Mouse (Mus musculus) megakaryocyte, embryonic 14.5 days (primary cell): ENCODE measurements around the gene AI854703. TPM values are rescaled to one million over a fixed set of nuclear protein-coding genes. Genes with fewer than 3 reads are reported as not detected.

Experiments
- H3K27me3 ChIP-seq: replicated peaks from 2 replicates; pipeline ENCODE3; 2012; ENCODE audit warnings: inconsistent platforms
- H3K36me3 ChIP-seq: replicated peaks from 2 replicates; pipeline ENCODE3; 2012; ENCODE audit warnings: low read length, inconsistent platforms, mixed read lengths
- H3K4me1 ChIP-seq: 2 replicates; pipeline ENCODE4 v1.6.1; 2012; ENCODE audit warnings: inconsistent platforms
- H3K4me3 ChIP-seq: replicated peaks from 2 replicates; pipeline ENCODE3; 2012; ENCODE audit warnings: moderate library complexity, mild to moderate bottlenecking, inconsistent platforms
- H3K9me3 ChIP-seq: 2 replicates; pipeline ENCODE4 v1.6.1; 2012; ENCODE audit warnings: inconsistent platforms
- FLI1 ChIP-seq: IDR thresholded peaks from 2 replicates; pipeline ENCODE4 v1.6.1; 2012; ENCODE audit warnings: low read length, inconsistent platforms, mixed read lengths
- GATA1 ChIP-seq: IDR thresholded peaks from 3 replicates; pipeline ENCODE4 v1.6.1; 2012; ENCODE audit warnings: mixed read lengths, low read length, inconsistent platforms, borderline replicate concordance
- polyA plus RNA-seq: library from polyadenylated mRNA; stranded (reverse); fragments of >175 nt; gene quantifications from 2 replicates; pipeline ENCODE4 v1.2.3, GENCODE M21; 2012; ENCODE audit warnings: low replicate concordance; ENCODE audit not compliant: insufficient read depth

AI854703 gene
- polyA plus RNA-seq, 1 experiment, result 2.0 TPM

DNA sequence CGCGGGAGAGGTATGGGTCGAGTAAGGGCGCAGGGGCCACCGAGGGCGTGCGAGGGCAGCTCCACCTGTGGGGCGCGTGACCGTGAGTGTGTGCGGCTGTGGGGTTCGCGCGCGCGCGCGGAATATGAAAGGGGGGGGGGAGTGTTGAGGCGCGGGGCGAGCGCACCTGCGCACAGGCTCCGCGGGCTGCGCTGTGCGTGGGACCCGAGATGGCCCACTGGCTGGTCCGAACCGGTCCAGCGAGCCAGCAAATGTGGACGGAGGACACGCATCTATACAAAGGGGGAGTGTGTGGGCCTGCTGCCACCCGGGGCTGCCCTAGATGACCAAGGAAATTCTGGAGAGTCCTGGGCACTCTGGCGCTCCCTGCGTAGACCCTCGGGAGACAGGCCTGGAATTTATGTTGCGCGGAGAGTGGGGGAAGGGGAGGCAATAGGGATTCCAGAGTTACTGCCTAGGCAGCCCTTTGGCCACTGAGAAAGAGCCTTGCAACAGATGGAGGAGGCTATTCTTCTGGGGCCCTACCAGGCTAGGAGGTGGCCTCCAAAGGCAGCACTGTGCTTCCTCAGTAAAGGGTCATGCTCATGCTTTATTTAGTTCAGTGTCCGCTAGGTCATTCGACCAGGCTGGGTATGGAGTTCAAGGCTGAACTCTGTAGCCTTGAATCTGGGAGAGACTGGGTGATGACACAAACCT, 32.4 kb upstream of the AI854703 start:
- Histone ChIP-seq H3K36me3 (peaks cover 50% of the 10 kb centered on the region), H3K27me3 (no peaks in the 10 kb centered on the region), H3K4me3 (peak overlapping the region; percentile 100), H3K4me1 (peaks cover 90% of the 10 kb centered on the region), H3K9me3 (peaks cover 18% of the 10 kb centered on the region)
- no peak for TF ChIP-seq FLI1
- TF ChIP-seq GATA1, result no peak

DNA sequence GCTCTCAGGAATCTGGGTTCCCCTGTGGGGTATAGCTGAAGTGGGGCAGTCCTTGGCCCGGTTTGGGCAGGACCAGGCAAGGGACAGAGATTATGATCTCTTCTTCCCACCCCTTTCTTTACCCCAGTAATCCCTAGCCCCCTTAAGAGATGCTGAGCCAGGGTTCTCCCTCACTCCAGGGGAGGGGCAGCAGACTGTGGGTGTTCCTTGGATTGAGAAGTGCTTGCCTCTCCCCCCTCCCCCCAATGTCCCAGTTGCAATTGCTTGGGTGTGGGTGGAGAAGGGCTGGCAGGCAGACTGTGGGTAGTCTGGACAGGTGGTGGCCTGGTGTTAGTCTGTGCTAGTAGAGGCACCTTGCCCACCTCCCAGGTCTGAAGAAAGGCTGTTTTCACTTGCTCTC, 31.3 kb upstream of the AI854703 start:
- Histone ChIP-seq H3K4me3 (peak overlapping the region; percentile 100), H3K27me3 (no peaks in the 10 kb centered on the region), H3K4me1 (peaks cover 89% of the 10 kb centered on the region), H3K9me3 (peaks cover 18% of the 10 kb centered on the region), H3K36me3 (peaks cover 61% of the 10 kb centered on the region)
- TF ChIP-seq FLI1 (no peak), GATA1 (no peak)

DNA sequence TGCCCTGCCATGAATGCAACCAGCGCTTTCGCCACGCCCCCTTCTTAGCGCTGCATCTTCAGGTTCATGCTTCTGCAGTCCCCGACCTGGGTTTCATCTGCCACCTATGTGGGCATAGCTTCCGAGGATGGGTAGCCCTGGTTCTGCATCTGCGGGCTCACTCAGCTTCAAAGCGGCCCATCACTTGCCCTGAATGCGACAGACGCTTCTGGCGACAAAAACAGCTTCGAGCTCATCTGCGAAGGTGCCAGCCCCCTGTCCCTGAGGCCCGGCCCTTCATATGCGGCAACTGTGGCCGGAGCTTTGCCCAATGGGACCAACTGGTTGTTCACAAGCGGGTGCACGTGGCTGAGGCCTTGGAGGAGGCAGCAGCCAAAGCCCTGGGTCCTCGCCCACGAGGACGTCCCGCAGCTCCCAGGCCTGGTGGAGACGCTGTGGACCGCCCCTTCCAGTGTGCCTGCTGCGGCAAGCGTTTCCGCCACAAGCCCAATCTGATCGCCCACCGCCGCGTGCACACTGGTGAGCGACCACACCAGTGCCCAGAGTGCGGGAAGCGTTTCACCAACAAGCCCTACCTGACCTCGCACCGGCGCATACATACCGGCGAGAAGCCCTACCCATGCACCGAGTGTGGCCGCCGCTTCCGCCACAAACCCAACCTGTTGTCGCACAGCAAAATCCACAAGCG, 29.9 kb upstream of the AI854703 start:
- peaks cover 90% of the 10 kb centered on the region for H3K4me1 ChIP-seq
- peak overlapping the region; percentile 100 for H3K4me3 ChIP-seq
- H3K36me3 ChIP-seq, result peaks cover 70% of the 10 kb centered on the region
- H3K9me3 ChIP-seq, result peaks cover 18% of the 10 kb centered on the region
- TF ChIP-seq GATA1 (no peak), FLI1 (no peak)
- H3K27me3 ChIP-seq, result no peaks in the 10 kb centered on the region

DNA sequence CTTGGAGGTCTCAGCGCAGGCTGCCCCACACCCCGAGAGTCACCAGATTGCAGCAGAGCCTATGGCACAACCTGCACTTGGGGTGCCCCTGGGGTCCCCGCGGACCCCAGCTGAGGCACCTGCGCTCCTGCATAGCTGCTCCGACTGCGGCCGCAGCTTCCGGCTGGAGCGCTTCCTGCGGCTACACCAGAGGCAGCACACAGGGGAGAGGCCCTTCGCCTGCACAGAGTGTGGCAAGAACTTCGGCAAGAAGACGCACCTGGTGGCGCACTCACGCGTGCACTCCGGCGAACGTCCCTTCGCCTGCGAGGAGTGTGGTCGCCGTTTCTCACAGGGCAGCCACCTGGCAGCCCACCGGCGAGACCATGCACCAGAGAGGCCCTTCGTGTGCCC, 29.3 kb upstream of the AI854703 start:
- peaks cover 88% of the 10 kb centered on the region for H3K4me1 ChIP-seq
- TF ChIP-seq FLI1 (no peak), GATA1 (no peak)
- H3K27me3 ChIP-seq, result no peaks in the 10 kb centered on the region
- H3K36me3 ChIP-seq, result peaks cover 66% of the 10 kb centered on the region
- peaks cover 18% of the 10 kb centered on the region for H3K9me3 ChIP-seq
- peak overlapping the region; percentile 100 for H3K4me3 ChIP-seq

DNA sequence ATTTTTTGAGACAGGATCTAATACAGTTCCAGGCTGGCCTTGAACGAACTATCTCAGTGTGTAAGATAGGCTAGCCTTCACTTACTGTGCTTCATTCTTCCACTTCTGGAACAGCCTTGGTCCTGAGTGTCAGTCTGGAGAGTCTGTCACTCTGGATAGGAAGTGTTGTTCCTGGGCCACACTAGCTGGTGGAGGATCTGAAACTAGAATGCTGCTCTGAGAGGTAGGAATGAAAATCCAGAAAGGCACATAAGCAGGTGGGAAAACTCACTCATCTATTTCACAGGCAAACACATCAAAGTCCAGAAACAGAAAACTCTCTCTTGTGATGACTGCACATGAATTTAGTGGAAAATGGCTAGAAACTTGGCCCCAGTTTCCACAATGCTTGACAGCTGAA, 26.0 kb upstream of the AI854703 start:
- Histone ChIP-seq H3K9me3 (peaks cover 18% of the 10 kb centered on the region), H3K4me3 (peak overlapping the region; percentile 91), H3K27me3 (no peaks in the 10 kb centered on the region), H3K4me1 (peaks cover 71% of the 10 kb centered on the region), H3K36me3 (peaks cover 75% of the 10 kb centered on the region)
- TF ChIP-seq FLI1 (no peak), GATA1 (no peak)

DNA sequence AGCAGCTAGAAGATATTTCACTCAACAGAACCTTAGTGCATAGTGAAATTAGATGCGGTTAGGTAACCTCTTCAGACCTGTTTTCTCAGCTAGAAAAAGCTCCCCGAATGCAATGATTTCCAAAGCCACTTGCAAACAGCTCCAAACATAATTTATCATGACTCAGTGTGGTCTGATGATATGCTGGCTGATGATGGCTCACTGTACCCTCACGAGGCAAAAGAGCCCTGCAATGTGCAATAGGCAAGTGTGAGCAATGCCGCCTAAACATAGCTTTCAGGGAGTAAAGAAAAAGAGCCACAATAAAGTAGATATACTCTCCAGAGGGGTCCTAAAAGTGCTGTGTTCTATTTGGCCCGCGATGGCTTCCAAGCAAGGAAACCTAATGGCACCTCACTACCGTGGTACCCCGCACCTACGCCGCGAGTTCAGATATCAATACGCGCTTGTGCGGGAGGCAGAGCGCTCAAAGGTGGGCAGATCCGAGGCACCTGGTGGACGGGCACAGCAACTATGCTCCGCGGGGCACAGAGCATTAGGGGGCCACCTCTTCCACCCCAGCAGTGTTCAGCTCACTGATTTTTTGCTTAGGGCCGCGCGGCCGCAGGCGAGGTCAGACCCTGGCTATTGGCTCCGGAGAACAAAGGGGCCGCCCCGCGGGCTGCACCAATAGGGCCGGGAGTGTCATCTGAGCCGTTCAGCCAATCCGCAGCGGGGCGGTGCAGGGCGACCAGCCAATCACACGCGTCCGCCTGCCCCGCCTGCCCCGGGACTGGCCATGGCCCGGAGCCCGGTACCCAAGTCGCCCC, 25.1 kb upstream of the AI854703 start, which contains the start of gene Zfp775:
Zfp775 (plus strand) TSS at position 793 of the 809 bp plus-strand sequence.
- Histone ChIP-seq H3K4me1 (peaks cover 62% of the 10 kb centered on the region), H3K9me3 (peaks cover 13% of the 10 kb centered on the region), H3K27me3 (no peaks in the 10 kb centered on the region), H3K4me3 (peak within 1 kb of the TSS; percentile 91), H3K36me3 (peaks cover 66% of the 10 kb centered on the region)
- TF ChIP-seq FLI1 (no peak), GATA1 (no peak)

DNA sequence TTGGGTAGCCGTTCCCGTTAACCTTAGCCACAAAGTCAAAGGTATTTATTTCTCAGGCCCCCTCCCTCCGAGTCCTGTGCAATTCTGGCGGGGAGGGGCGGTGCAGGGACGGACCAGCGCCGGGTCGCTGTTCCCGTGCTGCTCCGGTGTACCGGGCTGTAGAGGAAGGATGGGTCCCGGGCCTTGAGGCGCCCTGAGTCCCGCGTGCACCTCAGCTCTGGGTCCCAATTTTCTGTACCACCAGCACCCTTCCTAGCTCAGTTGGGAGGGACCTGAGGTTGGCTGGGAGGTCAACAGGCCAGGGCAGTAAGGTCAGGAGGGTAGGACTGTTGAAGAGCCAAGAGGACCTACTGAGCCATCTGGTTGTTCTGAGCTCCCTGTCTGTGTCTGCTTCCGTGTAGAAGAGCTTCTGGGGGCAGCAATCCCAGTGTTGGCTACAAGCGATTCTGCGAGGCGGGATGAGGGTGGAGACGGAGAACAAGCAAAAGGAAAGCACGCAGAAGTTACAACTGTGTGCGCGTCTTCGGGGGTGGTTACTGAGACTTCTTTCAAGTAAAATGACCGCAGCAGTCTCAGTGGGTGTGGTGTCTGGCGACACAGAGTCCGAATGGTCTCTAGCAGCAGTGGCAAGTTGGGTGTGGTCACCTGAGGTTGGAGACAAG, 24.4 kb upstream of the AI854703 start:
- no peak for TF ChIP-seq GATA1
- no peak for TF ChIP-seq FLI1
- Histone ChIP-seq H3K27me3 (no peaks in the 10 kb centered on the region), H3K36me3 (peaks cover 59% of the 10 kb centered on the region), H3K9me3 (peaks cover 5% of the 10 kb centered on the region), H3K4me3 (peak overlapping the region; percentile 91), H3K4me1 (peaks cover 55% of the 10 kb centered on the region)

DNA sequence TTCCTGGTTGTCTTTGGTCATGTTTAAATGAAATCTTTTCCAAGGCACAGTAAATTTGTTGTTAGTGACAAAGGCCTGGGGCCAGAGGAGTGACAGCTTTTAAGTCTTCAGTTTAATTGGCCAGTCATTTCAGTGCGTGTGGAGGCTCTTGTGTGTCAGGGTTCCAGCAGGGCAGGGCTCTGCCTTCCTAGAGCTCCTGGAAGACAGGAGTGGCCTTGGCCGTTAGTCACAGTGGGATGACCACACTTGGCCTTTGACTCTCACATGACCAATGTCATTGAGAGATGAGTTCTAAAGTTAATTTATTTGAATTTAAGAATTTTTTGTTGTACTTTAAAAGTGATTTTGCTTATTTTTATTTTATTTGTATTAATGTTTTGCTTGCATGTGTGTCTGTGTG, 18.4 kb upstream of the AI854703 start:
- Histone ChIP-seq H3K27me3 (no peaks in the 10 kb centered on the region), H3K4me1 (peaks cover 36% of the 10 kb centered on the region), H3K36me3 (peaks cover 64% of the 10 kb centered on the region), H3K4me3 (no peak overlapping the region), H3K9me3 (no peaks in the 10 kb centered on the region)
- TF ChIP-seq FLI1 (no peak), GATA1 (no peak)

DNA sequence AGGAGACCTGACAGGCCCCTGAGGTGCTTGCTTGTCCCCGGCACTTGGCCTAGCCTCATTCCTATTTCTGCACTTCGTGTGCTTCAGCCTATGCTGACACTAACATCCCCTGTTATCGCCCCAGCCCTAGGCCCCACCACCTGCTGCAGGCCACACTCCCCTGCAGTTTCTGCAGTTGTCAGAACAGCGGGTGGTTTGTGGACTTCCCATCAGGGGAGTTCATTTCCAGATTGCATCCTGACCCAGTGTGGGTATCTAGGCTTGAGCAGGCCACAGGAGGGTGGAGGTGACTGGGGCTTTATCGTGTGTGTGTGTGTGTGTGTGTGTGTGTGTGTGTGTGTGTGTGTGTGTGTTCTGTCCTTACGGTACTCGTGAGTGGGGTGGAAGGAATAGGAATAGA, 17.1 kb upstream of the AI854703 start:
- Histone ChIP-seq H3K36me3 (peaks cover 68% of the 10 kb centered on the region), H3K9me3 (no peaks in the 10 kb centered on the region), H3K27me3 (no peaks in the 10 kb centered on the region), H3K4me3 (no peak overlapping the region), H3K4me1 (peaks cover 36% of the 10 kb centered on the region)
- TF ChIP-seq GATA1 (no peak), FLI1 (no peak)

DNA sequence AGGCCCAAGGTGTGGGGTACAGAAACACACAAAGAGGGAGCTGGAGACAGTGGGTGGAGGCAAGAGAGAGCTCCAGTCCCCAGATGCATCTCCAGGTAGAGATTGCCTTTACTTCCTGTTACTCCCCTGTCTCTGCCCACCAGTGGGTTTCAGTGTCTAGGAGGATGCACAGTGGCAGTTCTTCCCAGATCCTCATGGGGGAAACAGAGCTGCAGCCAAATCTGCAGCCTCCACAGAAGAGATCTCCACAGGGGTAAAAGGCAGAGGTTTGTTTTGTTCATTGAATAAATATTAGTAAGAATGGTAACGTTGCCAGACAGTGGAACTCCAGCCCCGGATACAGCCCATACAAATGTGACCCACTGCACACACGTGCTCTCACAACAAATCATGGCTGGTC, 15.9 kb upstream of the AI854703 start:
- Histone ChIP-seq H3K4me1 (peaks cover 36% of the 10 kb centered on the region), H3K9me3 (no peaks in the 10 kb centered on the region), H3K36me3 (peaks cover 69% of the 10 kb centered on the region), H3K27me3 (no peaks in the 10 kb centered on the region), H3K4me3 (no peak overlapping the region)
- TF ChIP-seq GATA1, result no peak
- TF ChIP-seq FLI1, result no peak
